Mouse (Mus musculus) gastrocnemius, adult 2 months (tissue): ENCODE data around the gene Gm30302. TPM values are rescaled to one million over a fixed set of nuclear protein-coding genes. Genes with fewer than 3 reads are reported as not detected.
"Not testable (repeated sequence)": the region's sequence is repeated elsewhere in the genome, so short reads cannot be mapped to it uniquely, and the experiment has no call there.

Source experiments
- DNase-seq: peaks from one replicate; pipeline ENCODE4 v3.0.0; 2022
- H3K27ac ChIP-seq: fragments of 200-600 bp; 2 replicates; pipeline ENCODE4 v1.8.1; 2022; ENCODE audit warnings: mild to moderate bottlenecking
- H3K4me3 ChIP-seq: fragments of 200-600 bp; 2 replicates; pipeline ENCODE4 v1.8.1; 2022; ENCODE audit warnings: mild to moderate bottlenecking, moderate library complexity
- CTCF ChIP-seq: fragments of 200-600 bp; IDR thresholded peaks from 2 replicates; pipeline ENCODE4 v1.8.1; 2022; ENCODE audit warnings: antibody characterized with exemption, mild to moderate bottlenecking, moderate library complexity
- intact Hi-C: fragments of 180-260 bp; cut with DNase I; formaldehyde crosslinking; loops from one replicate; pipeline ENCODE4 v1.15.1; 2025
- long read RNA-seq, 2 experiments: library from polyadenylated mRNA; stranded (forward); transcript quantifications; one replicate each; pipeline ENCODE4 v2.0.0; 2021
- total RNA-seq, 2 experiments: library from RNA; stranded (reverse); gene quantifications; 2 replicates each; pipeline ENCODE4 v1.2.3; 2021

The Gm30302 gene
- not detected for total RNA-seq
- long read RNA-seq, experiment 1, result 0 reads
- long read RNA-seq, experiment 2, result 0 reads

DNA sequence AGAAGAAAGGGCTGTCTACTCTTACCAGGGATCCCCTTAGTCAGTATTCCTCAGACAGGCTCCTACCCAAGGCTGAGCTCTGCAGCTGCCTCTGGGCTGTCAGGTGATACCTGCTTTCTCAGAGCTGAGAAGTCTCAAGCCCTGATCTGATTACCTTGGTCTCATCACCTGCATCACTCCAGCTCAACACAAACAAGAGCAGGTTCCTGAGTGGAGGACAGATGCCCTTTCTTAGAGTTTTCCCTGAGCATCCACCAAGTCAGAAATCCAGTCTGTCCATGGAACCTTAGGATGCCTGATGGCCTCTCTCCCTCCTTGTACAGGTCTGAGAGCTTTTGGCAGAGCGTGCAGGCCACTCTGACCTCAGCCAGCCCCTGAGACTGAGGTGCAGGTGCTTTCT is at the start of gene Gm30302:
TSS of gene Gm30302 (minus strand) at position 101 of the 400 bp plus-strand sequence.
- Histone ChIP-seq H3K4me3 (no peak within 1 kb of the TSS), H3K27ac (no peak within 1 kb of the TSS)
- intact Hi-C loops, result no loop called here
- TF ChIP-seq CTCF, result no peak
- DNase-seq, result no peak

DNA sequence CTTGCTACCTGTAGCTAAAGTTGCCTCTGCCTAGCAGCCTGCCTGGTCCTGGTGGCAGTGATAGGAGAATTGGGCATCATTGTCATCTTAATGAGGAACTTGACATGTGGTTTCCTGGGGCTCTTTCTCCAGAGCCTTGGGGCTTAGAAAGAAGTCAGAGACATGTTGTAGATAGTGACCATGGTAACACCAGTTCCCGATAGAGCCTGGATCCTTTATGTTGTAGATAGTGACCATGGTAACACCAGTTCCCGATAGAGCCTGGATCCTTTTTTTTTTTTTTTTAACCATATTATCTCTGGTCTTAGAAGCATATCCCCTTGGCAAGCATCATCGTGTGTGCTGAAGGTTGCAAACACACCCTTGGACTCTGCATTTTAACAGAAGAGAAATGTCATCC is 48.0 kb upstream of the Gm30302 start:
- TF ChIP-seq CTCF, result no peak
- no peak for DNase-seq
- intact Hi-C loops, result no loop called here

DNA sequence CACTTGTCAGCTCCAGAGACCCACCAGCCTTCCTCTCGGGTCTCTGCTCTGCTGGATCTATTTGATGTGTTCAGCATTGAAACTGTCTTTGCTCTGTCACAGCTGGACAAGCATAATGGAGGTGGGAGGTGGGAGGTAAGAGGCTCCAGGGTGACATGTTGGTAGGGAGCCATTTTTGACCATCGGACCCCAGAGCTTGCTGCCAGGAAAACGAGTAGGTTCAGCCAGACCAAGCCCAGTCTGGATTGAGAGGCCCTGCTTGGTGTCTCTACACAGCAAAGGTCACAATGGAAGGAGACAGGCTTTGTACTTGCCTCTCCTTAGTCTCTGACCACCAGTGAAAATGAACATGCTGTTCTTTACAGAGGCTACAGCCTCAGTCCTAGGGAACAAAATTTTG is 47.3 kb upstream of the Gm30302 start:
- DNase-seq, result no peak
- TF ChIP-seq CTCF, result no peak
- intact Hi-C loops, result no loop called here

More for the DNA sequence above, 48.0 kb upstream of the Gm30302 start:
- Histone ChIP-seq H3K27ac (no peak overlapping the region), H3K4me3 (no peak overlapping the region)

DNA sequence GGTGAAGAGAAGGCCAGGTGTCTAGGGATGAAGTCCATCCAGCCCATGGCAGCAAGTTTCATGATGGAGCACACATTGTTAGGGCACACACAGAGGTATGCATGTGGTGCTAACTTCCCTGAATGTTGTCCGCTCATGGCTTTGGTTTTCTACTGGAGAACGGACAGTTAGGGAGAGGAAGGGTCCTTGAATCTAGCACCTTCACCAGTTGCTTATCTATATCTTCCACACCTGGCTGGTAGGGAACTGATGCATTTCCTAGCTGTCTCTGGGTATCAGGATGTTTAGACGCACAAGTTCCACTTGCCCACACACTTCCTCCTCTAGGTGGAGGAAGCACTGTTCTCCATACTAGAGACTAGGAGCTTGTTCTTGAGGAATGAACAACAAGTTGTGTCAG is 46.9 kb upstream of the Gm30302 start:
- H3K4me3 ChIP-seq, result no peak overlapping the region
- H3K27ac ChIP-seq, result no peak overlapping the region
- intact Hi-C loops, result no loop called here
- no peak for DNase-seq
- TF ChIP-seq CTCF, result no peak

More for the DNA sequence above, 47.3 kb upstream of the Gm30302 start:
- Histone ChIP-seq H3K4me3 (no peak overlapping the region), H3K27ac (no peak overlapping the region)

DNA sequence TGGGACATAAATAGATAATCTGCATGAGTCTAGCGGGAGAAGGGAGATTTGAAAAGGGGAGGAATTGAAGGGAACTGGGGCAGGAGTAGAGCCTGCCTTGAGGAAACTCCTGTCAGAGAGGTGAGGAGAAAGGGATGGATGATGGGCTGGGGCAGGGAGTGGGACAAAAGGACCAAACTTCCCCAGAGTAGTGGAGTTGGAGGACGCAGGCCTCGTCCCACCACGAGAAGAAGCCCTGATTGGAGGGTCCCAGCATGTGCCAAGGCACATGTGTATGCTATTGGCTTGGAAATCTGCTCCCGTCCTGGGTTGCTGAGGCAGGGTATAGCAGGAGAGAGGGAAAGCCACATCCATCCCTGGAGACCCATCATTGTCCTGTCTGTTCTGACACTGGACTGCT is 45.3 kb upstream of the Gm30302 start:
- no peak overlapping the region for H3K27ac ChIP-seq
- no peak for TF ChIP-seq CTCF
- intact Hi-C loops, result no loop called here
- no peak overlapping the region for H3K4me3 ChIP-seq
- no peak for DNase-seq

DNA sequence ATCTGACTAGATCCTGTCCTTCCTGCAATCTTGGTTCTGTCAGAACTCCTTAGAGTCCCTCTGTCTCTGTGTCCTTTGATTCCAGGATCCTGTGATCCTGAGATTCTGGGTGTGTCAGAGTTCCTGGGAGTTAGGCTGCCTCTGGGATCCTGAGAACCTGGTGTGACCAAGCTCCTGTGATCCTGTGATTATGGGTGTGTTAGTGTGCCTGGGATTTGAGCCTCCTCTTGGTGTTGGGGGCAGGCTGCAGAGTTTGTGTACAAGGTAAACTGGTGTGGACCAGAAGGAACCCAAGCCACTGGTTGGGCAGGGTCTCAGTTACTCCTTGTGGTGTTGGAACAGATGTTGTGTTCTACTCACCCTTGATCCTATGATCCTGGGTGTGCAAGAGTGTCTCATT is 42.4 kb upstream of the Gm30302 start:
- intact Hi-C loops, result no loop called here

DNA sequence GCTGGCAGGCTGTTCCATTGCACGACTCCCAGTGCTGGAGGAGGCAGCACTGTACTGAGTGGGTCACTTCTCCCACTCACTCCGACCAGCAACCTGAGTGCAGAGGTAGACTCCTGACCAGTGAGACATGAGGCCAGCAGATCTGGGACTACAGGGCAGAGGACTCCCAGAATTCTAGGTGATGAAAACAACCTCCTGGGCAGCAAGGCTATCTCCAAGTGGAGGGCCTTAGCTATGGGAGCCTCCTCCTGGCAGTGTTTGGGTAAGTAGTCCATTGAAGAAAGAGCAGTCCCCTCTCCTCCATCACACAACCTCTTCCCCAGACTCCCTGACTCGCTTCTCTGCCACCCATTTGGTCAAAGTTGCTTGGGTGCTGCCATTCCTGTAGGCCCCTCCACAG is 31.6 kb upstream of the Gm30302 start:
- intact Hi-C loops, result no loop called here
- no peak overlapping the region for H3K27ac ChIP-seq
- DNase-seq, result no peak
- no peak overlapping the region for H3K4me3 ChIP-seq
- TF ChIP-seq CTCF, result no peak

More for the DNA sequence above, 42.4 kb upstream of the Gm30302 start:
- TF ChIP-seq CTCF, result no peak
- no peak overlapping the region for H3K27ac ChIP-seq
- H3K4me3 ChIP-seq, result no peak overlapping the region
- no peak for DNase-seq

DNA sequence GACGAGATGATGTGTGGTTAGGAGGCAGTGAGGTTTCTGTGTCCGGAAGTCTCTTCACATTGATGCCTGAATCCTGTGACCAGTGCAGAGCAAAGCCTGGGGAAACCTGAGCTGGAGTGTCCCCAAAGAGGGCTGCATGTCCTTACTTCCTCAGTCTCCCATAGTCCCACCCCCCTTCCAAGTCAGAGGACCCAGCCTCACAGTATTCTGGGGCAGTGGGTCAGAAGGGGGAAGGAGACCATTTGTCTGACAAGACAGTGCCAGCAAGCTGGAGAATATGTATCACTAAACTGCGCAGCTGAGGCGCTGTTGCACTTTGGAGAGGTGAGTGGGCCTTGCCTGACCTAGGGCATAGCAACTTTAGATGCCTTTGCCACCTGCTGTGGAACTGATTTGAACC is 26.5 kb upstream of the Gm30302 start:
- no peak for DNase-seq
- Histone ChIP-seq H3K4me3 (no peak overlapping the region), H3K27ac (no peak overlapping the region)
- no peak for TF ChIP-seq CTCF
- intact Hi-C loops, result no loop called here

DNA sequence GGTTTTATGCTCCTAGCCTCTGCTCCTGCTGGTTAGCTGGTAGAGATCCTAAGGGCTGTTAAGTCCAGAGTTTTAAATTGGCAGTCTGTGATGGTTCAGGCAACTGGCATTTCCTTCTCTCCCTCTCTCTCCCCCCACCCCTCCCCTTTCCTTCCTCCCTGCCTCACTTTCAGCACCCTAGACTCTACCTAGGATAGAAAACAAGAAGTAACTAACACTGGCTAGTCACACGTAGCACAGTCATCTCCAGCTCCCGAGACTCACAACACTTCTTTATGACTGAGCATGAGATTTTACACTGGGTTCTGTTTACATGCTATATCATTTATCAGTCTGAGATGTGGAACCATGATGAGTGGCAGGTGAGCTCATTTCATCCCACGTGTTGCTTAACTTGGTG is 16.2 kb upstream of the Gm30302 start:
- no peak overlapping the region for H3K4me3 ChIP-seq
- H3K27ac ChIP-seq, result no peak overlapping the region
- no peak for DNase-seq
- intact Hi-C loops, result no loop called here
- TF ChIP-seq CTCF, result no peak

DNA sequence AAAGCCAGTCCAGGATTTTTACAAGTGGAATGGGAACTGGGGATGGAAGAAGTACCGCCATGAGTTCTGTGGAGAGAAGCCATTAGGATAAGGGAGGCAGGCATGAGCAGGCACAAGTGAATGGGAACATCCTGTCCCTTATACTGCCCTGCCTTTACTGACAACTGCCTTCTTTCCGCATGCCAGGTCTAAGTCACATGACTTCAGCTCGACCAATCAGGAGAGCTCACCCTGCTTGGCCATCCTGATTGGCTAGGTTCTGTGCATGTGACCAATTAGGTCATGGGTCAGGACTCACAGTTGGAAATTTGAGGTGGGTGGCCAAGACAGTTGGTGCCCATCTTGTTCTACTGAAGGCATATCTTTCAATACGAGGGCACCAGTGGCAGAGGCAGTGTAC is 15.6 kb upstream of the Gm30302 start:
- Histone ChIP-seq H3K4me3 (no peak overlapping the region), H3K27ac (no peak overlapping the region)
- TF ChIP-seq CTCF, result no peak
- intact Hi-C loops, result no loop called here
- DNase-seq, result no peak

DNA sequence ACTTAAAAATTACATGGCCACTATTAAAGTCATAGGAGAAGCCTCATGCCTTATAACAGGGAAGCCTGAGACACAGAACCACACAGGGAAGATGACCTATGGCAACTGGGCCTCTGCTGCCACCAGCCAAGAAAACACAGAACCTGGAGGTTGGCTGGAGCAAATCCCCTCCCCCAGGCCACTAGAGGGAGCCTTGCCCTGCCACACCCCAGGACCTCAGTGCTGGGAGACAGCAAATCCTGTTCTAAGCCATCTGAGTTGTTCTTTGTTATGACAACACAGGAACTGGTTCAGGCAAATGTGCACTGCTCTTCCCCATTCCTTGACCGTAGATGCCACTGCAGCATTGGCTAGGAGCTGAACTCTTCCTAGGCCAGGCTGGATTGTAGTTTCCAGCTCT is 8.3 kb upstream of the Gm30302 start:
- TF ChIP-seq CTCF, result peak; percentile 41
- DNase-seq, result no peak
- intact Hi-C loops, result no loop called here
- no peak overlapping the region for H3K4me3 ChIP-seq
- no peak overlapping the region for H3K27ac ChIP-seq

DNA sequence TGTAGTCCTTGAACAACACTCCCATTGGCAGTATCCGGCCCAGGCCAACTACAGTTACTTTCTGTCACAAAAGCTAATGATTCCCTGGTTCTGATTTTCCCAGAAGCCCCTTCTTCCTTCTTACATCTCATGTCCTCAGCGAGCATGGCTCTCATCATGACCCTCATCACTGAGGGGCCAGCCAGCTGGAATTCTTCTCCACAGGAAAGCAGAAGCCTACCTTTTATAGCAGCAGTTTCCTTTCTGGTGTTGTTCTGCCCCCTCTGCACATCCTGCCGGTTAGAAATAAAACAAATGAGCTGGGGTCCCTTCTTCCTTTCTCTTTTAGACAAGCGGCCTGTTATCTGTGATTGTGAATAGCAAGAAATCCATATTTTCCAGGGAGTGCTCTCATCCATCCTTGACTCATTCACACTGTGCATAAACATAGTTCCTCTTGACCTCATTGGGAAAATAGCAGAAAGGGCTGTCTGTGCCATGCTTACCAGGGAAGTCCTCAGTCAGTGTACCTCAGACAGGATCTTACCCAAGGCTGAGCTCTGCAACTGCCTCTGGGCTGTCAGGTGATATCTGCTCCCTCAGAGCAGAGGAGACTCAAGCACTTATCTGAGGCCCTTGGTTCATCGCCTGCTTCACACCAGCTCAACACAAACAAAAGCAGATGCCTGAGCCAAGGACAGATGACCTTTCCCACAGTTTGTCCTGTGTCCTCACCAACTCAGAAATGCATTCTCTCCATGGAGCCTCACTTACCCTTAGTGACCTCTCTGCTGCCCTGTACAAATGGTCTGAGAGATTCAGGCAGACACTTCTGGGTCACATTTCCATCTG is 10.0 kb downstream of the Gm30302 start:
- no peak overlapping the region for H3K4me3 ChIP-seq
- no peak for DNase-seq
- TF ChIP-seq CTCF, result no peak
- intact Hi-C loops, result no loop called here
- H3K27ac ChIP-seq, result no peak overlapping the region

DNA sequence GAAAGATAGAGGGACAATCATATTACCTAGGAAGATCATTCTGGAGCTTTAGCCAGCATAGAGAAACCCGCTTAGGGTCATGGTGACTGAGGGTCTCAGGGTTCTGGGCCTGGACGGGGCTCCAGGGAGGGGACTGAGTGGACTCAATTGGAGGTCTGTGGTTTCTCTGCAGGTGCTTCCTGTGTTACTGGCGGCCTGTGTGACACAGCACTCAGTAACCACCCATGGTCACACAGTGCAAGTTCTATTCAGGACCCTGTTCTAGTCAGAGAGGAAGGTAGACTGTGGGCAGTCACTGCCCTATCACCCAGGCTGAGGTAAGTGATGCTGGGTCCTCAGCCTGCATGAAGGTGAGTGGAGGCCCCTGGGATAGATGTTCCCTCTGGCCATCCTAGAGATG is 14.9 kb downstream of the Gm30302 start:
- no peak overlapping the region for H3K27ac ChIP-seq
- H3K4me3 ChIP-seq, result no peak overlapping the region
- no peak for TF ChIP-seq CTCF
- intact Hi-C loops, result no loop called here
- no peak for DNase-seq

DNA sequence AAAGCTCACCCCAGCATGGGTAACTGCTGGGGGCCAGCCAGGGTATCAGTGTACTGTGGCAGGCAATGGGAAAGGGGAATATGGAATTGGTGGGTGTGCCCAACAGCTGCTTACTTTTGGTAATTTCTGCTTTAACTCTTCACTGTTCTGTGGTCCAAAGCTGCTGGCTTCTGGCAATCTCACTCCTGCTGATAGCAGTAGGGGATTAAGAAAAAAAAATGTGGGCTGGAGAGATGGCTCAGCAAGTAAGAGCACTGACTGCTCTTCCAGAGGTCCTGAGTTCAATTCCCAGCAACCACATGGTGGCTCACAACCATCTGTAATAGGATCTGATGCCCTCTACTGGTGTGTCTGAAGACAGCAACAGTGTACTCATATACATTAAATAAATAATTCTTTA is 27.3 kb downstream of the Gm30302 start:
- intact Hi-C loops, DNase-seq, H3K27ac ChIP-seq, H3K4me3 ChIP-seq: not testable (repeated sequence)
